Mouse (Mus musculus): ENCODE measurements at regions not wholly inside any gene's neighbourhood (a gene's known extent, or its start where the extent isn't known, plus 50 kb on each side); places are given as distances from the start of the nearest gene placed in this dataset.

DNA sequence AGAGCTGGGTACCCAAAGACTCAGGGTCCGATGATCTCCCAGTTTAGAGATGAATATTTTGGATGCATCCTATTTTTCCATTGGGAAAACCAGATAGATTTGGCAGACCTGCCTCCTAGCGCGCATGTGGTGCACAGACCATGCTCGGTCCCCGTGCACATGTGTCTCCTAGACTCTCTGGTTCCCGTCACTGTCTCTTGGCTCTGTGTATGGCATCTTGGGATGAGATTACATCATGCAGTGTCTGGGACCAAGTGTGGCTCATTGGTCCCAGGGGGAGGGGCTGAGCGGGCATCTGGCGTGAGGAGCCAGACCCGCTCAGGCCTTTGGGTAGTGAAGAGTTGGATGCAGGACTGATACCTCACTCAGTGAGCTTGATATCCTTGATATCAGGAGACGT lies 204.3 kb upstream of the Msx2 start:
- TF ChIP-seq CTCF (IDR thresholded peaks at IDR 0.05; ENCODE audit: insufficient read depth, low read depth, low read length) (no peak), POLR2A (IDR thresholded peaks at IDR 0.05; ENCODE audit: insufficient read depth, low read depth, low read length) (no peak)

Data from olfactory bulb, adult 2 months (tissue).